Mouse (Mus musculus) bone marrow, adult 2 months (tissue): ENCODE measurements around the gene Zbtb43.

Source experiments
- CTCF ChIP-seq: fragments of 200-500 bp; IDR thresholded peaks from 2 replicates; pipeline ENCODE4 v1.5.1; 2011; ENCODE audit warnings: low read length, control low read depth; ENCODE audit not compliant: control insufficient read depth, insufficient read depth
- POLR2A ChIP-seq: fragments of 200-500 bp; IDR thresholded peaks from 2 replicates; pipeline ENCODE4 v1.6.1; 2011; ENCODE audit warnings: low read depth, mild to moderate bottlenecking, control low read depth, low read length, borderline replicate concordance; ENCODE audit not compliant: control insufficient read depth

GRCm38 (mm10) chr2:33402236-33402635 is 66.1 kb downstream of the Zbtb43 start:
- TF ChIP-seq CTCF = peak; percentile 78
- no peak for TF ChIP-seq POLR2A
